Mouse (Mus musculus) spleen, adult 2 months (tissue): ENCODE measurements around the gene Capn11.

ENCODE experiments used
- CTCF ChIP-seq: fragments of 200-500 bp; IDR thresholded peaks from 2 replicates; pipeline ENCODE4 v1.5.1; 2011; ENCODE audit warnings: mild to moderate bottlenecking, inconsistent platforms; ENCODE audit not compliant: insufficient read depth, insufficient read length, insufficient replicate concordance; ENCODE audit errors: extremely low read depth
- POLR2A ChIP-seq: fragments of 200-500 bp; IDR thresholded peaks from 2 replicates; pipeline ENCODE4 v1.6.1; 2011; ENCODE audit warnings: low read depth, low read length, inconsistent platforms

GRCm38 (mm10) chr17:45590410-45590809 is 68.7 kb downstream of the Capn11 start:
- no peak for TF ChIP-seq CTCF
- TF ChIP-seq POLR2A = no peak
